Mouse (Mus musculus) cerebellum, adult 2 months (tissue): ENCODE results near the gene Abtb1.

Experiments used
- CTCF ChIP-seq: fragments of 200-500 bp; IDR thresholded peaks from 2 replicates; pipeline ENCODE4 v1.5.1; 2011; ENCODE audit warnings: low read depth, mild to moderate bottlenecking, control low read depth, low read length, moderate library complexity, borderline replicate concordance; ENCODE audit not compliant: insufficient read depth
- POLR2A ChIP-seq: fragments of 200-500 bp; IDR thresholded peaks from 2 replicates; pipeline ENCODE4 v1.6.1; 2011; ENCODE audit warnings: low read length, control low read depth, borderline replicate concordance; ENCODE audit not compliant: insufficient read depth

- TF ChIP-seq CTCF (no peak), POLR2A (no peak)
Measured at GRCm38 (mm10) chr6:88816913-88817312, 24.9 kb downstream of the Abtb1 start.
